Mouse (Mus musculus) CH12.LX (cell line): ENCODE results near the gene Ica1. TPM values are rescaled to one million over a fixed set of nuclear protein-coding genes. Genes with fewer than 3 reads are reported as not detected.

Experiments used
- DNase-seq: peaks from one replicate; pipeline ENCODE4 v3.0.0-alpha.2; 2013; ENCODE audit errors: extremely low read depth
- H3K27ac ChIP-seq: 2 replicates; pipeline ENCODE4 v1.5.1; 2012; ENCODE audit warnings: low read depth, mild to moderate bottlenecking, control low read depth, moderate library complexity; ENCODE audit not compliant: insufficient read depth
- H3K27me3 ChIP-seq: replicated peaks from 2 replicates; pipeline ENCODE3; 2012; ENCODE audit warnings: inconsistent platforms
- H3K36me3 ChIP-seq, 2 experiments: replicated peaks in 1 of 2; 2 replicates each; pipeline versions ENCODE3 to v1.6.1; 2012; ENCODE audit warnings: inconsistent platforms in 1 of 2, low read length in 1 of 2, mild to moderate bottlenecking in 1 of 2, mixed read lengths in 1 of 2, moderate library complexity in 1 of 2; ENCODE audit not compliant: control insufficient read depth in 1 of 2, insufficient read depth in 1 of 2
- H3K4me1 ChIP-seq, 2 experiments: 2 replicates each; pipeline ENCODE4 v1.6.1; 2012; ENCODE audit warnings: inconsistent platforms in 1 of 2, moderate library complexity in 1 of 2; ENCODE audit not compliant: insufficient read depth in 2 of 2, control insufficient read depth in 1 of 2
- H3K4me2 ChIP-seq: 2 replicates; pipeline ENCODE4 v1.6.1; 2012; ENCODE audit warnings: low read depth, mild to moderate bottlenecking, control low read depth; ENCODE audit not compliant: poor library complexity, insufficient read depth, severe bottlenecking
- H3K4me3 ChIP-seq, 3 experiments: fragments of 150-350 bp in 1 of 3; sonication (generic) in 1 of 3; replicated peaks in 1 of 3; 2 replicates each; pipeline versions ENCODE3 to v1.5.1; 2011 to 2012; ENCODE audit warnings: low read depth in 2 of 3, low read length in 2 of 3, mild to moderate bottlenecking in 2 of 3, moderate library complexity in 2 of 3, control low read depth in 1 of 3, improper control_type of control experiment in 1 of 3, inconsistent platforms in 1 of 3, mixed read lengths in 1 of 3; ENCODE audit not compliant: poor library complexity in 1 of 3
- H3K79me2 ChIP-seq: replicated peaks from 2 replicates; pipeline ENCODE4 v1.6.1; 2012; ENCODE audit warnings: mild to moderate bottlenecking, moderate library complexity; ENCODE audit not compliant: control insufficient read depth, poor library complexity, insufficient read depth, severe bottlenecking; ENCODE audit errors: extremely low read depth
- H3K9ac ChIP-seq: 2 replicates; pipeline ENCODE4 v1.6.1; 2012; ENCODE audit warnings: low read depth, mild to moderate bottlenecking, control low read depth, moderate library complexity; ENCODE audit not compliant: insufficient read depth
- H3K9me3 ChIP-seq: replicated peaks from 2 replicates; pipeline ENCODE3; 2012; ENCODE audit warnings: low read length, inconsistent platforms, mixed read lengths
- CHD1 ChIP-seq: IDR thresholded peaks from 2 replicates; pipeline ENCODE4 v1.6.1; 2012; ENCODE audit warnings: low read depth, low read length, improper control_type of control experiment, inconsistent platforms
- CHD2 ChIP-seq: IDR thresholded peaks from 2 replicates; pipeline ENCODE4 v1.6.1; 2011; ENCODE audit warnings: low read length, improper control_type of control experiment
- CTCF ChIP-seq, 2 experiments: IDR thresholded peaks in 1 of 2; conservative IDR thresholded peaks in 1 of 2; 2 replicates each; pipeline ENCODE4 v1.5.1; 2011 to 2012; ENCODE audit warnings: low read depth in 2 of 2, low read length in 2 of 2, improper control_type of control experiment in 1 of 2, inconsistent platforms in 1 of 2, mild to moderate bottlenecking in 1 of 2, moderate library complexity in 1 of 2
- ELF1 ChIP-seq: IDR thresholded peaks from 2 replicates; pipeline ENCODE4 v1.6.1; 2014; ENCODE audit warnings: low read depth, mild to moderate bottlenecking, inconsistent platforms, low read length, improper control_type of control experiment
- ETS1 ChIP-seq: conservative IDR thresholded peaks from 2 replicates; pipeline ENCODE4 v1.6.1; 2012; ENCODE audit warnings: low read depth, mild to moderate bottlenecking, inconsistent platforms, low read length, improper control_type of control experiment, moderate library complexity
- IRF4 ChIP-seq: IDR thresholded peaks from 2 replicates; pipeline ENCODE4 v1.6.1; 2014; ENCODE audit warnings: low read depth, mild to moderate bottlenecking, inconsistent platforms, low read length, improper control_type of control experiment
- JUND ChIP-seq: conservative IDR thresholded peaks from 2 replicates; pipeline ENCODE4 v1.6.1; 2011; ENCODE audit warnings: low read depth, low read length, improper control_type of control experiment
- KAT2A ChIP-seq: IDR thresholded peaks from 2 replicates; pipeline ENCODE4 v1.6.1; 2012; ENCODE audit warnings: low read length, improper control_type of control experiment, inconsistent platforms; ENCODE audit not compliant: insufficient replicate concordance
- MAFK ChIP-seq: IDR thresholded peaks from 2 replicates; pipeline ENCODE4 v1.6.1; 2011; ENCODE audit warnings: low read length, improper control_type of control experiment; ENCODE audit not compliant: insufficient replicate concordance
- MAX ChIP-seq: IDR thresholded peaks from 2 replicates; pipeline ENCODE4 v1.6.1; 2011; ENCODE audit warnings: low read length, improper control_type of control experiment
- MAZ ChIP-seq: IDR thresholded peaks from 2 replicates; pipeline ENCODE4 v1.6.1; 2012; ENCODE audit warnings: low read depth, mild to moderate bottlenecking, inconsistent platforms, low read length, improper control_type of control experiment, moderate library complexity
- MEF2A ChIP-seq: IDR thresholded peaks from 2 replicates; pipeline ENCODE4 v1.6.1; 2014; ENCODE audit warnings: low read depth, mild to moderate bottlenecking, inconsistent platforms, low read length, improper control_type of control experiment, borderline replicate concordance
- MYC ChIP-seq: IDR thresholded peaks from 2 replicates; pipeline ENCODE4 v1.6.1; 2011; ENCODE audit warnings: low read depth, mild to moderate bottlenecking, improper control_type of control experiment, low read length
- NELFE ChIP-seq: IDR thresholded peaks from 2 replicates; pipeline ENCODE4 v1.6.1; 2011; ENCODE audit warnings: low read depth, low read length, improper control_type of control experiment
- NRF1 ChIP-seq: IDR thresholded peaks from 2 replicates; pipeline ENCODE4 v1.6.1; 2014; ENCODE audit warnings: low read depth, mild to moderate bottlenecking, inconsistent platforms, low read length, improper control_type of control experiment, moderate library complexity
- POLR2AphosphoS2 ChIP-seq: IDR thresholded peaks from 2 replicates; pipeline ENCODE4 v1.6.1; 2011; ENCODE audit warnings: low read depth, low read length, improper control_type of control experiment
- RAD21 ChIP-seq: IDR thresholded peaks from 2 replicates; pipeline ENCODE4 v1.6.1; 2011; ENCODE audit warnings: low read depth, mild to moderate bottlenecking, low read length, improper control_type of control experiment, moderate library complexity
- RCOR1 ChIP-seq: conservative IDR thresholded peaks from 2 replicates; pipeline ENCODE4 v1.6.1; 2012; ENCODE audit warnings: low read depth, mild to moderate bottlenecking, inconsistent platforms, low read length, improper control_type of control experiment
- SIN3A ChIP-seq: IDR thresholded peaks from 2 replicates; pipeline ENCODE4 v1.6.1; 2012; ENCODE audit warnings: low read length, improper control_type of control experiment, inconsistent platforms
- SMC3 ChIP-seq: IDR thresholded peaks from 2 replicates; pipeline ENCODE4 v1.6.1; 2011; ENCODE audit warnings: low read depth, low read length, improper control_type of control experiment
- TCF12 ChIP-seq: IDR thresholded peaks from 2 replicates; pipeline ENCODE4 v1.6.1; 2014; ENCODE audit warnings: low read depth, mild to moderate bottlenecking, inconsistent platforms, low read length, improper control_type of control experiment
- USF1 ChIP-seq: IDR thresholded peaks from 2 replicates; pipeline ENCODE4 v1.6.1; 2014; ENCODE audit warnings: low read depth, mild to moderate bottlenecking, inconsistent platforms, low read length, improper control_type of control experiment
- USF2 ChIP-seq: conservative IDR thresholded peaks from 2 replicates; pipeline ENCODE4 v1.6.1; 2011; ENCODE audit warnings: low read depth, low read length, improper control_type of control experiment
- ZMIZ1 ChIP-seq: IDR thresholded peaks from 2 replicates; pipeline ENCODE4 v1.6.1; 2012; ENCODE audit warnings: low read depth, mild to moderate bottlenecking, inconsistent platforms, low read length, improper control_type of control experiment
- dilution Hi-C: fragments of 300-500 bp; cut with MboI; formaldehyde crosslinking; loops from 2 replicates; pipeline ENCODE4 v1.14.3; 2020; ENCODE audit warnings: low sequenced_read_pairs; ENCODE audit not compliant: extremely low pct_unique_long_range_greater_than_20kb, extremely low pct_ligation_motif_present
- in situ Hi-C: fragments of 300-500 bp; cut with MboI; formaldehyde crosslinking; loops from 3 replicates; pipeline ENCODE4 v1.14.3; 2019; ENCODE audit warnings: low sequenced_read_pairs, low pct_ligation_motif_present, low pct_unique_long_range_greater_than_20kb, mixed read lengths
- polyA plus RNA-seq: library from polyadenylated mRNA; unstranded; fragments of >175 nt; gene quantifications from 2 replicates; pipeline ENCODE4 v1.2.1, GENCODE M21; 2012; ENCODE audit warnings: low read depth; ENCODE audit not compliant: insufficient read length
- total RNA-seq, 2 experiments: library from RNA; depleted of rRNA; stranded (reverse); fragments of 300-350 nt in 1 of 2; fragments of >200 nt in 1 of 2; gene quantifications; 2 replicates each; pipeline ENCODE4 v1.2.3; 2012 to 2014

Ica1 gene
- total and polyA plus RNA-seq, 3 experiments = 0.59 TPM; not detected in 2

- no peaks in the 10 kb centered on the region for H3K27me3 ChIP-seq
- H3K9me3 ChIP-seq = no peaks in the 10 kb centered on the region
- no peak overlapping the region for H3K4me3 ChIP-seq
- in situ Hi-C loops (no loop called here), dilution Hi-C loops (no loop called here)
- H3K4me2 ChIP-seq = no peak overlapping the region
- H3K4me1 ChIP-seq = peaks cover 18 to 35% of the 10 kb centered on the region in 2 experiments
- H3K79me2 ChIP-seq = no peaks in the 10 kb centered on the region
- no peak for TF ChIP-seq NELFE
- TF ChIP-seq TCF12 = no peak
- TF ChIP-seq ETS1 = no peak
- TF ChIP-seq MYC = no peak
- TF ChIP-seq IRF4 = no peak
- TF ChIP-seq POLR2AphosphoS2 = no peak
- TF ChIP-seq ELF1 = no peak
- no peak for TF ChIP-seq JUND
- no peak for TF ChIP-seq NRF1
- no peak for TF ChIP-seq MEF2A
- TF ChIP-seq SMC3 = no peak
- no peak for TF ChIP-seq MAX
- no peaks in the 10 kb centered on the region for H3K36me3 ChIP-seq
- no peak for DNase-seq
- H3K9ac ChIP-seq = no peak overlapping the region
- no peak overlapping the region for H3K27ac ChIP-seq
Observed at GRCm38 (mm10) chr6:8638899-8639298, 139.4 kb downstream of the Ica1 start.

- Histone ChIP-seq H3K79me2 (no peaks in the 10 kb centered on the region), H3K36me3 (no peaks in the 10 kb centered on the region), H3K27me3 (no peaks in the 10 kb centered on the region), H3K27ac (no peak overlapping the region), H3K9me3 (no peaks in the 10 kb centered on the region), H3K9ac (no peak overlapping the region), H3K4me2 (no peak overlapping the region), H3K4me3 (no peak overlapping the region), H3K4me1 (peaks cover 18 to 35% of the 10 kb centered on the region in 2 experiments)
- dilution Hi-C loops (no loop called here), in situ Hi-C loops (no loop called here)
- TF ChIP-seq SIN3A = no peak
- TF ChIP-seq MAFK = no peak
- no peak for TF ChIP-seq CHD1
- no peak for TF ChIP-seq KAT2A
- TF ChIP-seq IRF4 = no peak
- TF ChIP-seq RCOR1 = no peak
- TF ChIP-seq CHD2 = no peak
- no peak for TF ChIP-seq ZMIZ1
- no peak for TF ChIP-seq USF1
- TF ChIP-seq MAZ = no peak
- no peak for TF ChIP-seq USF2
- TF ChIP-seq CTCF (conservative IDR thresholded peaks at IDR 0.05 in 1 of 2, IDR thresholded peaks at IDR 0.05 in 1 of 2; ENCODE audit: low read depth in 2 of 2, low read length in 2 of 2) = no peak
- no peak for TF ChIP-seq RAD21
- DNase-seq = no peak
Observed at GRCm38 (mm10) chr6:8638122-8638521, 140.2 kb downstream of the Ica1 start.
